ENCODE assay signal across 31 mouse cellular contexts in genomic region chr8:80682594-80682993, GRCm38 (mm10). TPM values are rescaled to one million over a fixed set of nuclear protein-coding genes. Genes with fewer than 3 reads are reported as not detected.
DNase-seq lines count a peak whose midpoint lies in the region; ATAC-seq and TF ChIP-seq lines count a peak whose summit lies in the region.
"Had no signal": no experiment of that assay in that cellular context is flagged by ENCODE, and none has a peak within 500 bp of the region (broad histone marks: within the 10 kb centered on the region; RNA-seq: fewer than 3 reads in every experiment).

No protein-coding gene starts in this region.

- 0 out of 2 replicates have a peak overlapping the region, but pooled peaks have one; percentile 21 for H3K4me2 ChIP-seq in liver, embryonic 16.5 days (ENCODE audit: low read depth, low read length)
- H3K4me2 ChIP-seq: heart, embryonic 13.5 days; hindbrain, embryonic 15.5 days; kidney, embryonic 15.5 days; limb, embryonic 13.5 days; neural tube, embryonic 13.5 days; stomach, embryonic 15.5 days had no signal

- TF ChIP-seq EP300 in MEL (IDR thresholded peaks at IDR 0.05; ENCODE audit: low read depth in 1 of 2, low read length in 2 of 2), result peak in 1 of 2 experiments; percentile 31; a peak in 2 of 4 replicates

- no peak overlapping the region for H3K9ac ChIP-seq in MEL (ENCODE audit: control insufficient read depth, low read depth, low read length, poor library complexity, severe bottlenecking)
- no peak overlapping the region for H3K9ac ChIP-seq in liver, embryonic 16.5 days (ENCODE audit: low read depth, low read length)
- H3K9ac ChIP-seq: heart, embryonic 13.5 days; hindbrain, embryonic 15.5 days; kidney, embryonic 15.5 days; limb, embryonic 13.5 days; neural tube, embryonic 13.5 days; stomach, embryonic 15.5 days had no signal

- H3K36me3 ChIP-seq in MEL (ENCODE audit: control insufficient read depth in 1 of 2, insufficient read depth in 2 of 2, low read length in 2 of 2), result peaks cover 0 to 14% of the 10 kb centered on the region in 2 experiments; a peak in 2 of 4 replicates
- no peaks in the 10 kb centered on the region for H3K36me3 ChIP-seq in liver, embryonic 16.5 days (ENCODE audit: control insufficient read depth, insufficient read depth)
- H3K36me3 ChIP-seq: heart, embryonic 13.5 days; hindbrain, embryonic 10.5 days; hindbrain, embryonic 15.5 days; kidney, embryonic 15.5 days; limb, embryonic 13.5 days; midbrain, embryonic 10.5 days; neural tube, embryonic 13.5 days; stomach, embryonic 15.5 days had no signal

- TF ChIP-seq POLR2A in MEL (IDR thresholded peaks at IDR 0.05; ENCODE audit: control insufficient read depth in 1 of 2, insufficient read depth in 1 of 2, low read depth in 1 of 2, low read length in 2 of 2, poor library complexity in 1 of 2), result no peak

- DNase-seq in MEL (ENCODE audit: low read depth, low spot score), result peak; percentile 51
- DNase-seq in c-Kit-positive CD71-positive TER-119-negative erythroid progenitor cells, embryonic 14.5 days (ENCODE audit: low read depth), result peak; percentile 40
- DNase-seq in right cerebral cortex, postnatal 36 days (ENCODE audit: low spot score in 2 of 2), result no peak
- no peak for DNase-seq in gastrocnemius, postnatal 10 days
- DNase-seq in gastrocnemius, postnatal 25 days, result no peak
- DNase-seq: adrenal gland, postnatal 36 days; cerebellum, adult 11-12 months; cerebellum, postnatal 10 days; gastrocnemius, postnatal 36 days; heart, postnatal 10 days; kidney, adult 11 months; kidney, postnatal 25 days; lung, adult 2 months; lung, postnatal 10 days; right cerebral cortex, postnatal 14 days; thymus, postnatal 14 days had no signal

- no peaks in the 10 kb centered on the region for H3K27me3 ChIP-seq in MEL (ENCODE audit: control insufficient read depth in 1 of 2, insufficient read depth in 2 of 2, low read length in 2 of 2)
- no peaks in the 10 kb centered on the region for H3K27me3 ChIP-seq in liver, embryonic 16.5 days (ENCODE audit: control insufficient read depth, insufficient read depth, low read depth, low read length)
- H3K27me3 ChIP-seq: hindbrain, embryonic 15.5 days; kidney, embryonic 15.5 days; limb, embryonic 13.5 days; neural tube, embryonic 13.5 days; stomach, embryonic 15.5 days had no signal

- TF ChIP-seq RAD21 in MEL (IDR thresholded peaks at IDR 0.05; ENCODE audit: low read depth, low read length), result no peak; the same call in 1 of the 2 replicates

- peak; percentile 64 for ATAC-seq in erythroid progenitor cell, adult 5-6 weeks (replicated peaks; ENCODE audit: low FRiP score, poor library complexity, severe bottlenecking)
- 0 out of 2 replicates have a peak, but pooled peaks have one; percentile 33 for ATAC-seq in liver, embryonic 16.5 days (ENCODE audit: low read depth)
- ATAC-seq: CD4-positive, CD25-positive, alpha-beta regulatory T cell, adult 4 months; forebrain, embryonic 14.5 days; inflammation-experienced regulatory T-cells, adult 6 months had no signal

- no peaks in the 10 kb centered on the region for H3K79me2 ChIP-seq in MEL (ENCODE audit: control insufficient read depth, insufficient read depth, low read length, poor library complexity)

- TF ChIP-seq CTCF in MEL (IDR thresholded peaks at IDR 0.05 in 2 of 3, conservative IDR thresholded peaks at IDR 0.05 in 1 of 3; ENCODE audit: control insufficient read depth in 1 of 3, insufficient read depth in 1 of 3, low read depth in 2 of 3, low read length in 3 of 3, poor library complexity in 1 of 3, severe bottlenecking in 1 of 3), result no peak

- H3K4me3 ChIP-seq in MEL (ENCODE audit: control insufficient read depth in 1 of 2, insufficient read depth in 1 of 2, low read depth in 2 of 2, low read length in 2 of 2), result no peak overlapping the region
- no peak overlapping the region for H3K4me3 ChIP-seq in liver, embryonic 16.5 days (ENCODE audit: low read depth, low read length)
- H3K4me3 ChIP-seq: heart, embryonic 13.5 days; hindbrain, embryonic 10.5 days; hindbrain, embryonic 15.5 days; kidney, embryonic 15.5 days; left cerebral cortex, adult 2 months; limb, embryonic 13.5 days; midbrain, embryonic 10.5 days; neural tube, embryonic 13.5 days; stomach, embryonic 15.5 days had no signal

- no peak overlapping the region for H3K27ac ChIP-seq in MEL (ENCODE audit: control insufficient read depth, low read depth, low read length)
- H3K27ac ChIP-seq in liver, embryonic 16.5 days (ENCODE audit: low read length), result peak overlapping the region; percentile 49; the same call in 1 of the 2 replicates
- H3K27ac ChIP-seq: heart, embryonic 13.5 days; hindbrain, embryonic 10.5 days; hindbrain, embryonic 15.5 days; kidney, embryonic 15.5 days; left cerebral cortex, adult 2 months; limb, embryonic 13.5 days; macrophage; midbrain, embryonic 10.5 days; neural tube, embryonic 13.5 days; stomach, embryonic 15.5 days had no signal

- H3K4me1 ChIP-seq in MEL (ENCODE audit: control insufficient read depth in 1 of 2, insufficient read depth in 2 of 2, low read length in 2 of 2), result peaks cover 21 to 26% of the 10 kb centered on the region in 2 experiments
- H3K4me1 ChIP-seq in liver, embryonic 16.5 days (ENCODE audit: control insufficient read depth, low read depth, low read length), result peaks cover 23% of the 10 kb centered on the region
- H3K4me1 ChIP-seq: hindbrain, embryonic 10.5 days; hindbrain, embryonic 15.5 days; kidney, embryonic 15.5 days; midbrain, embryonic 10.5 days; neural tube, embryonic 13.5 days; stomach, embryonic 15.5 days had no signal

- 36% methylated on average over 5 of the region's 5 CpGs for WGBS in liver, embryonic 16.5 days (ENCODE audit: insufficient replicate concordance)

- no peaks in the 10 kb centered on the region for H3K9me3 ChIP-seq in MEL (replicated peaks; ENCODE audit: insufficient read depth, low read length)
- no peaks in the 10 kb centered on the region for H3K9me3 ChIP-seq in liver, embryonic 16.5 days (replicated peaks; ENCODE audit: control insufficient read depth, low read length)
- H3K9me3 ChIP-seq: hindbrain, embryonic 10.5 days; hindbrain, embryonic 15.5 days; kidney, embryonic 15.5 days; limb, embryonic 13.5 days; neural tube, embryonic 13.5 days; stomach, embryonic 15.5 days had no signal

TF ChIP-seq in MEL, 35 proteins besides CTCF, POLR2A, EP300 and RAD21:
- TF ChIP-seq USF2 (IDR thresholded peaks at IDR 0.05; ENCODE audit: borderline replicate concordance in 1 of 2, insufficient read depth in 1 of 2, low read depth in 1 of 2, low read length in 2 of 2) (no peak), MYB (IDR thresholded peaks at IDR 0.05; ENCODE audit: low read depth, low read length) (no peak), TCF12 (IDR thresholded peaks at IDR 0.05; ENCODE audit: low read depth, low read length) (0 out of 2 replicates have a peak, but pooled peaks have one; percentile 17), SIN3A (IDR thresholded peaks at IDR 0.05; ENCODE audit: low read length) (no peak), GATA1 (IDR thresholded peaks at IDR 0.05; ENCODE audit: low read depth, low read length) (0 out of 2 replicates have a peak, but pooled peaks have one; percentile 28), CHD2 (IDR thresholded peaks at IDR 0.05; ENCODE audit: low read length) (no peak), ZNF384 (IDR thresholded peaks at IDR 0.05; ENCODE audit: low read depth, low read length) (peak; percentile 52; the same call in 1 of the 2 replicates), POLR2AphosphoS2 (IDR thresholded peaks at IDR 0.05; ENCODE audit: low read length) (no peak), CHD1 (IDR thresholded peaks at IDR 0.05; ENCODE audit: low read depth, low read length) (no peak), TAL1 (IDR thresholded peaks at IDR 0.05; ENCODE audit: low read length) (peak; percentile 32), ETS1 (IDR thresholded peaks at IDR 0.05; ENCODE audit: low read depth, low read length) (0 out of 2 replicates have a peak, but pooled peaks have one; percentile 21), NELFE (IDR thresholded peaks at IDR 0.05; ENCODE audit: low read depth, low read length) (no peak), MAZ (IDR thresholded peaks at IDR 0.05; ENCODE audit: low read depth, low read length) (no peak), KAT2A (conservative IDR thresholded peaks at IDR 0.05; ENCODE audit: low read depth, low read length) (no peak), ELF1 (IDR thresholded peaks at IDR 0.05; ENCODE audit: low read depth, low read length) (no peak), ZKSCAN1 (IDR thresholded peaks at IDR 0.05; ENCODE audit: low read depth, low read length) (no peak), USF1 (IDR thresholded peaks at IDR 0.05; ENCODE audit: low read depth, low read length) (no peak), TBP (IDR thresholded peaks at IDR 0.05; ENCODE audit: low read depth, low read length) (no peak), UBTF (IDR thresholded peaks at IDR 0.05; ENCODE audit: borderline replicate concordance, insufficient read depth, low read depth, low read length) (no peak), POLR2AphosphoS5 (IDR thresholded peaks at IDR 0.05; ENCODE audit: borderline replicate concordance, low read depth, low read length) (no peak), ZC3H11A (IDR thresholded peaks at IDR 0.05; ENCODE audit: low read depth, low read length) (no peak), HCFC1 (IDR thresholded peaks at IDR 0.05; ENCODE audit: low read depth, low read length) (no peak), JUND (IDR thresholded peaks at IDR 0.05; ENCODE audit: low read depth, low read length) (no peak)

RNA-seq across cellular contexts. Expression of gene Smarca5, which starts 56.7 kb away (rescaled TPM):
- 89.1 and 99.2 TPM in 2 replicates for total RNA-seq in MEL (2012; rRNA removed)
- 100 to 1,000 TPM in 1 of 2 experiments, 10 to 100 TPM in 1; 59.0 to 140 TPM for polyA plus RNA-seq in MEL (2012; ENCODE audit: insufficient read depth in 1 of 2, insufficient read length in 2 of 2, low read depth in 1 of 2, low replicate concordance in 2 of 2, missing spikeins in 1 of 2)
- total RNA-seq in erythroid progenitor cell, adult 5-6 weeks (2015; ENCODE audit: low replicate concordance), result 96.9 and 107 TPM in 2 replicates
- 205 and 231 TPM in 2 replicates for total RNA-seq in erythroid progenitor cell, adult 5-6 weeks (2017; ENCODE audit: low replicate concordance)
- 31.4 and 31.7 TPM in 2 replicates for polyA plus RNA-seq in liver, embryonic 16.5 days (2015; fragmentation: Nextera tagmentation; extraction: Ambion mirVana)
- 10 to 100 TPM; 33.0 to 36.1 TPM for total RNA-seq in gastrocnemius, postnatal 10 days (2021)
- 10 to 100 TPM; 25.2 to 25.3 TPM for total RNA-seq in gastrocnemius, postnatal 25 days (2021)

Comparison
In these comparisons a context has a peak if more than half of its experiments do, and no peak if none do; other contexts are left out.
1. DNase-seq: peak in MEL (single experiment) and c-Kit-positive CD71-positive TER-119-negative erythroid progenitor cells, embryonic 14.5 days (single experiment); none in right cerebral cortex, postnatal 36 days (0 of 2), gastrocnemius, postnatal 10 days (single experiment) and gastrocnemius, postnatal 25 days (single experiment).